Mouse (Mus musculus) right cerebral cortex, adult 2 months (tissue): ENCODE results near the gene Slco2a1.

Experiments used
- DNase-seq, 2 experiments: peaks; one replicate each; pipeline ENCODE4 v3.0.0; 2021 to 2022; ENCODE audit warnings: low spot score in 2 of 2

Gene Slco2a1

GRCm38 (mm10) chr9:102988462-102988861, at the start of gene Slco2a1:
Slco2a1 (plus strand) TSS chr9:102988712.
- no peak for DNase-seq

- no peak for DNase-seq
Observed at GRCm38 (mm10) chr9:102942221-102942620, 46.3 kb upstream of the Slco2a1 start.

GRCm38 (mm10) chr9:102944891-102945290, 43.6 kb upstream of the Slco2a1 start:
- DNase-seq, result no peak

GRCm38 (mm10) chr9:102946469-102947015, 42.0 kb upstream of the Slco2a1 start:
- DNase-seq, result no peak

- no peak for DNase-seq
Observed at GRCm38 (mm10) chr9:102948706-102949105, 39.8 kb upstream of the Slco2a1 start.

- no peak for DNase-seq
Observed at GRCm38 (mm10) chr9:102951091-102951994, 37.2 kb upstream of the Slco2a1 start.

GRCm38 (mm10) chr9:102955866-102956265, 32.6 kb upstream of the Slco2a1 start:
- DNase-seq, result no peak

GRCm38 (mm10) chr9:102958703-102959102, 29.8 kb upstream of the Slco2a1 start:
- no peak for DNase-seq

- DNase-seq, result no peak
Observed at GRCm38 (mm10) chr9:102961356-102962092, 27.0 kb upstream of the Slco2a1 start.

- DNase-seq, result no peak
Observed at GRCm38 (mm10) chr9:102962093-102962788, 26.3 kb upstream of the Slco2a1 start.

GRCm38 (mm10) chr9:102963321-102963720, 25.2 kb upstream of the Slco2a1 start:
- DNase-seq, result no peak

GRCm38 (mm10) chr9:102964644-102965043, 23.9 kb upstream of the Slco2a1 start:
- no peak for DNase-seq

- DNase-seq, result no peak
Observed at GRCm38 (mm10) chr9:102972393-102973050, 16.0 kb upstream of the Slco2a1 start.

GRCm38 (mm10) chr9:102975887-102976286, 12.6 kb upstream of the Slco2a1 start:
- no peak for DNase-seq

GRCm38 (mm10) chr9:102977090-102977489, 11.4 kb upstream of the Slco2a1 start:
- DNase-seq, result no peak

- DNase-seq, result no peak
Observed at GRCm38 (mm10) chr9:102977791-102978492, 10.6 kb upstream of the Slco2a1 start.

- DNase-seq, result no peak
Observed at GRCm38 (mm10) chr9:102979011-102979700, 9.4 kb upstream of the Slco2a1 start.

- no peak for DNase-seq
Observed at GRCm38 (mm10) chr9:102979956-102980355, 8.6 kb upstream of the Slco2a1 start.

- no peak for DNase-seq
Observed at GRCm38 (mm10) chr9:102980420-102980819, 8.1 kb upstream of the Slco2a1 start.

- no peak for DNase-seq
Observed at GRCm38 (mm10) chr9:102981791-102982190, 6.7 kb upstream of the Slco2a1 start.
